Mouse (Mus musculus) large intestine, adult 2 months (tissue): ENCODE data around the gene Trpm3. TPM values are rescaled to one million over a fixed set of nuclear protein-coding genes. Genes with fewer than 3 reads are reported as not detected.

Source experiments
- DNase-seq: peaks from one replicate; pipeline ENCODE4 v3.0.0-alpha.2; 2012; ENCODE audit warnings: low read depth, low spot score
- WGBS: fragments of 180-500 bp; shearing (Covaris S2); methylation state at CpG from one replicate; pipeline ENCODE4 v1.1.7; 2018; 5-methylcytosine and 5-hydroxymethylcytosine counted together
- polyA plus RNA-seq: library from polyadenylated mRNA; depleted of rRNA; stranded (reverse); fragments of >200 nt; gene quantifications from 2 replicates; pipeline ENCODE4 v1.2.3, GENCODE M21; 2012

Trpm3 gene
- polyA plus RNA-seq, 1 experiment: 0.06 TPM

DNA sequence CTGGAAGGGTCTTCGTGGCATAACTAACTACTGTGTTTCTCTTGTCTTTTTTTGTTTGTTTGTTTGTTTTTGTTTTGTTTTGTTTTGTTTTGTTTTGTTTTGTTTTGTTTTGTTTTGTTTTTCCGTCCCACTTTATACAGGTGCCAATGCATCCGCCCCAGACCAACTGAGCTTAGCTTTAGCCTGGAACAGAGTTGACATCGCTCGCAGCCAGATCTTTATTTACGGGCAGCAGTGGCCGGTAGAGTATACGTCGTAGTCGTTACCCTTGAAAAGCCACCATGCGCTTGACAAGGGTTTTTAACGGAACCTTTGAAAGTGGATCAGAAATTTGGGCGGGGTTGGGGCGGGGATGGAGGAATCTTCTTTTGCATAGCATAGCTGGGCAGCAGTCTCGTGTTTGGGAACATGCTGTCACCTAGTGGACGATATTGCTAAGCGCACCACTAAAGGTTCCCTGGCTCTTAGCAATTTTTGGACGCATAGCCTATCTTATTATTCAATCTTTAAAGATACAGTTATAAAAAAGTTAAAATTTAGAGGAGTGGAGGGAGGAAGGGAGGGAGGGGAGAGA, 745.0 kb downstream of the Trpm3 start:
- no peak for DNase-seq
- 22% methylated on average over 18 of the region's 18 CpGs for WGBS

DNA sequence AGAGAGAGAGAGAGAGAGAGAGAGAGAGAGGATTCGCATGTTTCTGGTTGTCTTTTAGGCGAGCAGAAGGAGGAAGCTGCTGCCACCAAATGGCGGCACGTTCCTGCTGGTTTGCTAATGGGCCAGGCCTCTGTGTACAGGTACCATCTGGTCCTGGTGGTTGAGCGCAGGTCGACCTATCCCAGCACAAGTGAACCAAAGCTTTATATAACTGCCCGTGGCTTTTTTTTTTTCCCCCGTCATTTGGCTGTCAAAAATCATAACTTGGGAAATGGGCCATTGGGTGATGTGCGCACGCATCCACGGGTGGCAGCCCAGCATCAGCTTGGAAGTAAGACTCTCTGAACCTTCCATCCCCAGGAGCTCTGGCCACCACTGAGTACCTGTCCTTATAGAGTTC, 745.5 kb downstream of the Trpm3 start:
- DNase-seq: no peak
- 43% methylated on average over 11 of the region's 11 CpGs for WGBS

DNA sequence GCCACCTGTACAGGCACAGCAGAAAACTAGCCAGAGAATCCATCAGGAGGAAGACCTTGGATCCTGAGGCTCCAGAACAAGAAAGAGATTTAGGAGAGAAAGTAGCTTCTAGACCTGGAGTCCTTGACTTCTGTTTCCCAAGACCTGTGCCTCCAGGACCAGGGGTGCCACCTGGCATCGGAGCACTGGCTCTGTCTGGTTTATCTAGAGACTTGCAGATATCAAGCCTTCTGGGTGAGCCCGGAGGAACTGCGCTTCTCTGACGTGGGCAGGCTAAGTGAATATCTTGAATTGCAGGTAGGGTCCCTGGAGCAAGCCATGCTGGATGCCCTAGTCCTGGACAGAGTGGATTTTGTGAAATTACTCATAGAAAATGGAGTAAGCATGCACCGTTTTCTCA, 746.2 kb downstream of the Trpm3 start:
- WGBS: 92% methylated on average over 5 of the region's 5 CpGs
- no peak for DNase-seq

DNA sequence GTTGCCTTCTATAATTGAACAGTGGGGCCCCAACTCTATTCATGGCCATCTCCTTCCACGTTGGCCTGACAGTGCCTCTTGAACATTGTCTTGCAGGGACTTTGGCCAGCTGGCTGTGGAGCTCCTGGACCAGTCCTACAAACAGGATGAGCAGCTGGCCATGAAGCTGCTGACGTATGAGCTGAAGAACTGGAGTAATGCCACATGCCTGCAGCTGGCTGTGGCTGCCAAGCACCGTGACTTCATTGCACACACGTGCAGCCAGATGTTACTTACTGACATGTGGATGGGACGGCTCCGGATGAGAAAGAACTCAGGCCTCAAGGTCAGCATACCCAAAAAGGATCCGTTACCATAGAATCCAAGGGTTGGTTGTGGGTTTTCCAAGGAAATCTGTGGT, 763.0 kb downstream of the Trpm3 start:
- WGBS: 70% methylated on average over 7 of the region's 7 CpGs
- no peak for DNase-seq

DNA sequence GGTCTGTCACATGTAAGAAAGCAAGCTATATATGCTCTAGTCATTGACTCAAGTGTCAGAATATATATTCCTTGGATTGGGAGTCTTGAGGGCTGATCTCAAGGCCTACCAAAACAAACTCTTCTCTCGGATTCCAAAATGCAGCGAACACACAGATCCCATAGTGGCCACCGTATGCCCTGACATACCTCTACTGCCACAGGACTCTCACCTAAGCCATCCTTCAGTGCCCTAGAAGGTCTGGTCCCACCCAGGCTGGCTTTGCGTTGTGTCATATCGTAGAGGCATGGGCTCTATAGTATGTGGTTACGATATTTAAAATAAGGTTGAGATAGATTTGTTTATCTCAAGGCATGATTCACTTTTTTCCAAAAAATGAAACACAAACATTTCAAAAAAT, 763.5 kb downstream of the Trpm3 start:
- WGBS: 95% methylated on average over 6 of the region's 6 CpGs

DNA sequence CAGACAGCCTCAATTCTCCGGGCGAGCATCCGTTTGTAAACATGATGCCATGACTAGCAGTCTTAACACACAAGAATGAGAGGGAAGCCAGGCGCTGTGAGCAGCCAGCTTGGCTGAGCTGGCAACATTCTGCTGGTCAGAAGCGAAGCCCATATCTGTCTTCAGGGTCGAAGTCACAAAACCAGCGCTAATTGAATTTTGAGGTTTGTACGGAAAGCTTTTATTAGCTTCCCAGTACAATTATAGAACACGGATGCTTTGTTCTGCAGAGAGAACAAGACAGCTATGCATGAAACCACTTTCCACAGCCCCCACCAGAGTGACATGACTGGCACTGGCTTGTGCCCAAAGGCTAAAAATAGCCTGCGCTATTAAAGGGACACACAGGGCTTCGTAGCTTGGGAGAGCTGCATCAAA, 766.2 kb downstream of the Trpm3 start:
- DNase-seq: no peak
- WGBS: 69% methylated on average over 11 of the region's 11 CpGs

More for the DNA sequence above, 763.5 kb downstream of the Trpm3 start:
- no peak for DNase-seq

DNA sequence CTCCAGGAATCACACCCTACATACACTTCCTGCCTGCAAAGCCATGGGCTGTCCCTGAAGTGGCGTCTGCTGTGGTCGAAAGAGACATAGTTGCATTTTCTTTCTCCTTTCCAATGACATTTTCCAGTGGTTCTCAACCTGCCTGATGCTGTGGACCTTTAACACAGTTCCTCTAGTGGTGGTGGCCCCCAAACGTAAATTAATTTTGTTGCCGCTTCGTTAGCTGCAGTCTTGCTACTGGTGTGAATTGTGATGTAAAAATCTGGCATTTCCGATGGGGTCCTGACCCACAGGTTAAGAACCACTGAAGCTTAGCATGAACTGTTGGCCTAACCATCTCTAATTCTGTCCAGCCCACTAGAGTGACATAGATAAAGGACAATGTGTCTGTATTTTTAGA, 771.8 kb downstream of the Trpm3 start:
- WGBS: 87% methylated on average over 6 of the region's 6 CpGs

DNA sequence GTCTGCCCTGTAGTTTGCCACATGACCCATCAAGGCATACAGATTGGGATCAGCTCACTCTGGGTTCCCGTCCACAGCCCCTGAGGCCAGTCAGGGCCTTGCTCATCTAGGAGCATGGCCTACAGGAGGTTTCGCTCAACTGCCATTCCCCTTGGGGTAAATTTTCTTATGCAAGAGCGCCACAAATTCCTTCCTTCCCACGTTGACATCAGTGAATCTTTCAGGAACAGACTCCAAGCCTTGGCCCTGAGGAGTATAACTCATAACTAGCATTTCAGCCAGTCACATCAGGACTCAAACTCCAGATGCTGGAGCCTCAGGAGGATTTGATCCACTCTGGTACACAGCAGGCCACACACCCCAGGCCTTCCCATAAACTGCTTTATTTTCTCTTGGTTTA, 774.1 kb downstream of the Trpm3 start:
- WGBS: 86% methylated on average over 4 of the region's 4 CpGs
- no peak for DNase-seq

More for the DNA sequence above, 771.8 kb downstream of the Trpm3 start:
- no peak for DNase-seq

DNA sequence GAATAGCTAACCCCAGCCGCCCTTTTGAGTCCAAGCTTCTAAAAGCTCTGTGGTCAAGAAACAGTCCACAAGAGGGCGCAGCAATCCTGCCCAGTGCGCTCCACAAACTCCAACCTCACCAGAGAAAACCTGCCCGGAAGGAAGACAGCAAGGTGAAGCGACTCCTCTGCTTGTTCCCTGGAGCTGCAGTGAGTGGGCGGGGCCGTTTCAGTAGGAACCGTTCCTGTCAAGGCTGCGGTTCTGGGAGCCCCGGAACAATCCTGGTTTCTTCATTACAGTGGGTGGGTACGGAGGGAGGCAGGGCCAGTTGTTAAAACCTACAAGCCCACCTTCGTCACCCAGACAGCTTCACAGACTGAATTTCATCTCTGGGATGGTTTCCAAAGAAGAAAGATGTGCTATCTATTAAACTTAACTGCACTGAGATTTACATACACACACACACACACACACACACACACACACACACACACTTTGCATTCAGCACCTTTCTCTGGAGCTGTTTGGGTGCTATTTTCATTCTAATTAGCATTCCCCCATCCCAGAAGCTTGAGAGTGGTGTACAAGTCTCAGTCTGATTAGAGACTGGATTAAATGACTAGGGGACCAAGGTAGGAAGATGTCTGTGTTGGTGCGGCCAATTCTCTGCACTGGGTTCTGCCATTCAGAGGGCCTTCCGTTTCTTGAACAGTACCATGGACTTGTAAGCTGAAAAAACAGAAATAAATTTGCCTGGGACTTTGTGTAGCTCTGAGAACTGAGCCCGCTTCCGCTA, 777.2 kb downstream of the Trpm3 start:
- 9% methylated on average over 16 of the region's 16 CpGs for WGBS
- DNase-seq: peak; percentile 82

DNA sequence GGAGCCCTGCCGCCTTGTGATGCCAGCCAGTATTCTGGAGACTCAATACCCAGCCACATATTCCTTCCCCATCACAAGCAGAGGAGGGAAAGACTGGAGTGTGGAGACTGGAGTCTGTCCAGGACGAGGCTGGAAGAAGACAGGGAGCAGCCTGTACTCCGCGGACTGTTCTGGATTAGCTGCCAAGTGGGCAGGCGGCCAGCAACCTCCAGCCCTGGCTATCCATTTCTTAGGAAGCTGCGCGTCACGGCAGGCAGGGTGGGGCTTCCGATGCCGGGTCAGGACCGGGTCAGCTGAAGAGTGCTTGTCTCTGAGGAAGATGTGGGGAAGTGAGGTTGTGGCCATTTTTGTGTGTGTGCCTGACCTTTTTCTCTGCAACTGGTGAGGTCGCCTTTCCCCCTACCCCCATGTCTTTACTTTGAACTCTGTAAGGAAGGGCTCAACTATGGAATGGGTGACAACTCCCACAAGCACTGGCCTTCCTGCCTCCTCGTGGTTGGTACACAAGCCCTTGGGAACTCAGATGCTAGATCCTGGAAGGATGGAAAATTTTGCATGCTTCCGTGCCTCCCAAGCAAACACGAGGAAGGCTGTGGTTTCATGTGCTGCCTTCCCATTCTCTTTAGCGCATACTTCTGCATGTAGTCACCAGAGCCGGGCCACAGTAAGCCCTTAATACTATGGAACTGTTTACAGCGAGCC, 777.9 kb downstream of the Trpm3 start:
- 16% methylated on average over 18 of the region's 18 CpGs for WGBS

DNA sequence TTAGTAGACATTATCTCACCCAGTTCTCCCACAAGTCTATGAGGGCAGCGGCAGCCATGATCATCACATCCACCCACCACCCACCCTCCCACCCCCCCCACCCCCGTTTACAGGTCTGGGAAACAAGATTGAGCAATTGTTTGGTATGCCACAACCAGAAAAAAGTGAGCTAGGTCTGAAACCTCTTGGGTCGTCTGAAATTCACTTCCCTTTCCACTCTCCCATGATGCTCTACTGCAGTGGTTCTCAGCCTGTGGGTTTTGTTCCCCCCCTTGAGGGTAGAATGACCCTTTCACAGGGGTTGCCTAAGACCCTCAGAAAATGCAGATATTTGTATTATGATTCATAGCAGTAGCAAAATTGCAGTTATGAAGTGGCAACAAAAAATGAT, 778.5 kb downstream of the Trpm3 start:
- WGBS: 27% methylated on average over 3 of the region's 3 CpGs
- DNase-seq: no peak

More for the DNA sequence above, 777.9 kb downstream of the Trpm3 start:
- peak; percentile 43 for DNase-seq

DNA sequence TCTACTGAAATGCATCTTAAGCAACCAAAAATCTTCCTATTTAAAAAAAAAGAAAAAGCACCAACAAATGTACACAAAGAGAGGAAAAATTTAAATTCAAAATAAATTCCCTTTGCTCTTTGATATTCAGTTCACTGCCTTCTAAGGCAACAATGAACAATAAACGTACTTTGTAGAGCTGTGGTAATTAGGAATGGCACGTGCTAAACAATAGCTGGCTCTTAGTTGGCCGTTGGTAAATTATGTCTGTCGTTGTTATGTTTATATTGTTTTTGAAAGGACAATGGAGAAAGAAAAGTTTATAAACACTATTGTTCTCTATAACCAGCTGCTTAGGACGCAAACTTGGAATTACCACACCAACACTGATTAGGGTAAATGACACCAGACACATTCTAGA, 782.1 kb downstream of the Trpm3 start:
- no peak for DNase-seq
- WGBS: 60% methylated on average over 5 of the region's 5 CpGs

DNA sequence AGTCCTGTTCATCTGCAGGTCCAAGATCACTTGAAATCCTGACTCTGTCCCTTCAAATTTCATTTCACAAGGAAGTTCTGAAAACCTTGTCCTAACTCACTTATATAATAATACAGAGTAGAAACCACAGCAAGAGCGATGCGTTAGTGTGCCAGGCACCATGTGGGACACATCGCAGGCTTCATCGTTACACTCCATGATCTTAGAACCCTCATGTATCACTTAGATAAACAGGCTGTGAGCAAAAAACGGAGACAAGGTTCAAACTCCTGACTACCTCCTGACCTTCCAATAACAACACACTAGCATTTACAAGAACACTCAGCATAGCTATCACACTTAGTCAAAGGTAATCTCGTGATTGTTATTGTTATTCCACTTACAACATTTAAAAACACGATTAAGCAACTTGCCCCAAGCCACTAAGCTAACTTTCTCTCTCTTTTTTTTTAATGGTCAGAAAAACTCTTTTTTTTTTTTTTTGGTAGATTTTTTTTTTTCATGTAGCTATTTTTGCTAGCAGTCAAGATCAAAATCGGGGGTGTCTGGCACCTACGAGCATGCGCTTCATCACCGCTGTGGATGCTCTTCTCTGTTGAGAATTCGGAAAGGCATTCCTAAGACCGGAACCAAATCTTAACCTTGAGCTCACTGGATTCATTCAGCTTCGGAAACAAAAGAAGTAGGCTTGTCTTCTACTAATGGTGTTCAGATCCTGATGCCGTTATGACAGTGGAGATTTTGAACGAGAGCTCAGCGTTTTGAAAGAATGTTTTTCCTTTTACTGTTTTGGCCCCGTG, 784.2 kb downstream of the Trpm3 start:
- 83% methylated on average over 18 of the region's 18 CpGs for WGBS
- no peak for DNase-seq

DNA sequence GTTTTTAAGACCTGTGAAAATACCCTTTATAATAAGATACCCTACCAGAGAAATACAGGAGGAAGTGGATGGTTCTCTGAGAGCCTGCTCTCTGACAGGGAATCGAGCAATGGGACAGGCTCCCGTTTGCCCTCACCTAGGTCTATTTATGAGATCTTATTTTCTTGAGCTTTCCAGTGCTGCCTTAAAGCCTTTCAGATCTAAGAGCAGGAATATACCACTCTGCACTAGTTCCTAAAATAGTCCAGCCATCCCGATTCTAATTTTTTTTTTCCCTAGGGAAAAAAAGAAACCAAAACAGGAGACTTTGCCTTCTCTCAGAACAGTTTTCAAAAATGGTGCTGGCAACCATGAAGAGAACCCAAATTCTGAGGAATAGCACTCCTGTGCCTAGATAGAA, 786.4 kb downstream of the Trpm3 start:
- WGBS: 70% methylated on average over 3 of the region's 3 CpGs
- no peak for DNase-seq

DNA sequence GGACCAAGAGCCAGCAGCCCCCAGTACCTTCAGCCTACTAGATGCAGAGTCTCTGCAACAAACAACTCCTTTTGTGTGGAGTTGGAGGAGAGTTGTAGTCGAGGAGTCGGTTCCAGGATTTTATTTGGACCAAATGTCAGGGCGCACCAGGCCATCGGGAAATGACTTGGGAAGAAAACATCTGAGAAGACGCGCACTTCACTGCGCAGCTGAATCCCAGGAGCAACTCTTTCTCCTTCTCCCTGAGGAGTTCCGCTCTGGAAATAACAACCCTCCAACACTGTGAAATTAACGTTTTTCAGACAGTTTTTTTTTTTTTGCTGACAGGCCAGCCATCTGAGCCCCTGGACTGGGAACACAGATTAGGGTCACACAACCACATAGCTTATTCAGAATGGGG, 787.9 kb downstream of the Trpm3 start:
- DNase-seq: no peak
- WGBS: 80% methylated on average over 9 of the region's 9 CpGs

DNA sequence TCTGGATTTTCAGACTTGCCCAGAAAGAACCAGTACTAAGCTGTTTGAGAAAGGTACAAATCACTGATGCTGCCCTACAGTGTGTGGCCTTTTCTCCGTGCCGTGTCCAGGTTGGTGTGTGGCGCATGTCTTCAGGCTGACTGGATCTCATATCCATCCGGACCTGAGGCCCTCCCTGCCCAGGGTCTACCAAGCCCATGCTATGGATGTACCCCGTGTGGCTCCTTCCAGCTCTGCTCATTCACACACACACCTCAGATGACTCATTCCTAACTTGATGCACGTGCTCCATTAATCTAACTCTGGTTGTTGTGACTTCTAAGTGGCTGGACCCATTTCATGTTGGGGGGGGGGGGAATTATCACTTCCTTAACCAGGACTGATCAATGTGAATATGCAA, 789.5 kb downstream of the Trpm3 start:
- WGBS: 89% methylated on average over 6 of the region's 6 CpGs
- DNase-seq: no peak

DNA sequence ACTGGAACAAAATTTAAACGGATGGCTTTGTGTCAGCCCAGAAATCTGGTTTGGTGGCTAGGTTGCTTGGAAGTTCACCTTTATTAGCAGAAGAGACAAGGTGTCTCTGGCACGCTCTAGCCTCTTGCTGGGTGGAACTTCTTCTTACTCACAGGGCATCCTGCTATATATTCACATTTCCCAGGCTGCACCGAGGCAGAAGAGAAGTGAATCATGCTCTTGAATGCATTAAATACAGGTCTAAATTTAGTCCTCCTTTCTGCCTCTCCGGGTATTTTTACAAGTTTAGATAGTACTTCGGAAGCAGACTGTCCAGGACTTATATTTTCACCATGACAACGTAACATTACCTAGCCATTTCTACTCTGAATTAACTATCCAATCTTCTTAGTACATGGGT, 790.9 kb downstream of the Trpm3 start:
- 65% methylated on average over 6 of the region's 6 CpGs for WGBS
- no peak for DNase-seq

DNA sequence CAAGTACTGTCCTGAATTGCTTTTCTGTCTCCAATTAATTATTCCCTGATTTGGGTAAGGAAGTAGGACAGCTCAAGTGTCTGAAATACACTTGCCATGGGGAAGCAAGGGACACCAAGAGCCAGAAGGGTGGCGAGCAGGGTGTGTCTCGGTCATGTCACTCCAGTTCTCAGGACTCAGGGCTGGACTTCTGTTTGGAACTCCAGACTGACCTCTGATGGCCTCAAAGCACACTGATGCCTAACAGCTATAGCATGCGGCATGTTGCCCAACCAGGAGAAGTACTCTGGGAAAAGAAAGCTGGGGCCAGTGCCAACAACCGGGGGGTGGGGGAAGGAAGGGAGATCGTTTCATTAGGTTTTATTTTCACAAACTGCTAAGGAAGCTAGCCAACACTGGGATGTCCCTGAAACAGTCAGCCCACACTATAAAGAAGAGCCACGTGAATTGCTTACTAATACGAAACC, 791.6 kb downstream of the Trpm3 start:
- no peak for DNase-seq
- 34% methylated on average over 7 of the region's 7 CpGs for WGBS

DNA sequence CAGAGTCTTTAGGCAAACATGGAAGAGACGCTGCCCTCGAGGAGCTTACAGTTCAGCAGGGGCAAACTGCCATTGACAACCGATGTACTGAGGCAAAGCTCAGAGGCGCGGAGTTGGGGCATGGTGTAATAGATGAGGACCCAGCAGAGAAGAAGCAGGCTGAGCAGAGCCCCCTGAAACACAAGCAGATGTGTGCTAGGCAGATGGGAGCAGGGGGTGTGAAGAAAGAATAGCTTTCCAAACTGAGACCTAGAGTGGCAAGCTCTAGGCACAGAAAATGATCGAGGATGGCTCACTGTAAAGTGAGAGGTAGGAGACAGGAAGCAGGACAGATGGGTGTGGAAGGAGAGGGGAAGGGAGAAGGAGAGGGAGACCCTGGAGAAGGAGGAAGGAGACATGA, 792.2 kb downstream of the Trpm3 start:
- 79% methylated on average over 6 of the region's 6 CpGs for WGBS
- DNase-seq: no peak

DNA sequence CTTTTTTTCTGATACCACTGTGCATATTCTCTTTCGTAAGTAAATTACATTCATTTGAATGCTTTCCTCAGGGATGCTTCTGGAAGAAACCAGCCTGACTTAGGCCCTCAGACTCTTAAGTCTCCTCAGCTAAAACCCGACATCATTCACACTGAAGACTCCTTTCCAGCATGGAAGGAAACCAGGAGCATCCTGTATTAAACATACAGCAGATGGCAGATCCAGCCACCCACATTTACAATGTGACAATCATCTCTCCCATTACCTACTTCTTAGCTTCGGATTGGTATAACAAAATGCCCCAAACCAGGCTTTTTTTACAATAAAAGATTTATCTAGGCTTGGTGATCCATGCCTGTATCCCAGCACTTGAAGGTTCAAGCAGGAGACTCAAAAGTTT, 796.2 kb downstream of the Trpm3 start:
- 81% methylated on average over 3 of the region's 3 CpGs for WGBS
- no peak for DNase-seq
